Mouse (Mus musculus) kidney, postnatal 0 days (tissue): ENCODE results near the gene Slc8a2. TPM values are rescaled to one million over a fixed set of nuclear protein-coding genes. Genes with fewer than 3 reads are reported as not detected.

Experiments
- ATAC-seq: fragments of 200-750 bp; cut with Nextera tagmentation; replicated peaks from 2 replicates; pipeline ENCODE4 v1.8.0; 2017; ENCODE audit warnings: low read depth, moderate number of reproducible peaks, moderate TSS enrichment, moderate library complexity; ENCODE audit not compliant: low FRiP score
- DNase-seq: peaks from one replicate; pipeline ENCODE4 v3.0.0-alpha.2; 2016; ENCODE audit warnings: low spot score
- H3K27ac ChIP-seq: fragments of 300-500 bp; sonication (generic); 2 replicates; pipeline ENCODE4 v1.5.1; 2014; ENCODE audit warnings: mild to moderate bottlenecking
- H3K27me3 ChIP-seq: fragments of 300-500 bp; sonication (generic); 2 replicates; pipeline ENCODE4 v1.6.1; 2014; ENCODE audit warnings: low read length, mixed read lengths; ENCODE audit not compliant: insufficient read depth
- H3K36me3 ChIP-seq: fragments of 300-500 bp; sonication (generic); 2 replicates; pipeline ENCODE4 v1.6.1; 2014; ENCODE audit warnings: low read length, mixed read lengths; ENCODE audit not compliant: insufficient read depth
- H3K4me1 ChIP-seq: fragments of 300-500 bp; sonication (generic); replicated peaks from 2 replicates; pipeline ENCODE4 v1.6.1; 2014; ENCODE audit warnings: antibody characterized with exemption, low read length, mixed read lengths; ENCODE audit not compliant: insufficient read depth
- H3K4me2 ChIP-seq: fragments of 300-500 bp; sonication (generic); 2 replicates; pipeline ENCODE4 v1.6.1; 2014; ENCODE audit warnings: mild to moderate bottlenecking, low read length, moderate library complexity, mixed read lengths
- H3K4me3 ChIP-seq: fragments of 300-500 bp; sonication (generic); replicated peaks from 2 replicates; pipeline ENCODE4 v1.5.1; 2014; ENCODE audit warnings: low read depth, low read length
- H3K9ac ChIP-seq: fragments of 300-500 bp; sonication (generic); 2 replicates; pipeline ENCODE4 v1.6.1; 2014; ENCODE audit warnings: low read depth, low read length
- H3K9me3 ChIP-seq: fragments of 300-500 bp; sonication (generic); replicated peaks from 2 replicates; pipeline ENCODE4 v1.6.1; 2016; ENCODE audit warnings: low read length, inconsistent platforms, mixed read lengths
- CTCF ChIP-seq: IDR thresholded peaks from 2 replicates; pipeline ENCODE4 v1.5.1; 2016; ENCODE audit warnings: antibody characterized with exemption, low read depth, mild to moderate bottlenecking, moderate library complexity
- WGBS: fragments of 180-500 bp; shearing (Covaris S2); extraction: QIAGEN DNeasy Blood & Tissue Kit; methylation state at CpG from one replicate; pipeline ENCODE4 v1.1.7; 2014; 5-methylcytosine and 5-hydroxymethylcytosine counted together
- polyA plus RNA-seq: library from polyadenylated mRNA; unstranded; fragments of >200 nt; fragmentation: Nextera tagmentation; extraction: Ambion mirVana; gene quantifications from 2 replicates; pipeline ENCODE4 v1.2.1, GENCODE M21; 2015

Slc8a2 gene
- polyA plus RNA-seq, 1 experiment from 2014 or later = 0.07 TPM

DNA sequence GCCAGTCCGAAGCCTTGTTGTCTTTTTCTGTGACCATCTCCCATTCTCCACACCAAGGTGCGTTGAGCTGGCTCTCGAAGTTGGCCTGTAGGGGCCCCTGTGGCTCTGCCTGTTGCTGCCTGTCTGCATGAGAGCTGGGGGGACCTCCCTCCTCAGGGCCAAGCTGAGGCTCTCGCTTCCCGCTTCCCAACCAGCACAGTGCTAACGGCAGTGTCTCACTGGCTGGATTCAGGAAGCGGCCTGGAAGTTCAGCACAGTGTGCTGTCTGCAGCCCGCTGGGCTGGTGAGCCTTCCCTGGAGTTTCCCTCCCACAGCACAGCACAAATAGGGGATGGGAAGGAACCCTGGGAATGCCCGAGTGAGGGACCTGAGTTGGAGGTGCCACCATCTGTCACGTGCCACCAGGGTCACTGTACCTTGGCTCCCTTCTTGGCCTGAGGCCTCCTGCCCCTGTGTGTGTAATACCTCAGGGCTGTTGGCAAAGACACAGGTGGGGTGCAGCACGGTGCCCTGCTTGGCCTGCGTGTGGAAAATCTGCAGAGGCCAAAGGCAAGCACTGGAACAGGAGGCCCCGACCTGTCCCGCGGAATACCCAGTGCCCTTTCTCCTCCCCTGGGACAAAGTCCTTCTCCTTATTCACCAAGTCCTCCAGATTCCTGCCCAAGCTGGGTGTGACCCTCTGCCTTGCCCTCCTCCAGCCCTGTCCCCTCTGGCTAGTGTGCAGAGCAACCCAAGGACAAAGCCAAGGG, 73.3 kb downstream of the Slc8a2 start:
- 0 out of 2 replicates have a peak, but pooled peaks have one; percentile 20 for TF ChIP-seq CTCF
- Histone ChIP-seq H3K9me3 (no peaks in the 10 kb centered on the region), H3K27ac (peak overlapping the region; percentile 19; the same call in 1 of the 2 replicates), H3K4me1 (no peaks in the 10 kb centered on the region), H3K36me3 (0 out of 2 replicates have a peak, but pooled peaks cover 36% of the 10 kb centered on the region), H3K27me3 (no peaks in the 10 kb centered on the region), H3K4me3 (no peak overlapping the region), H3K4me2 (no peak overlapping the region), H3K9ac (no peak overlapping the region)
- WGBS = 64% methylated on average over 15 of the region's 15 CpGs
- ATAC-seq (peak; percentile 38), DNase-seq (peak; percentile 18)

DNA sequence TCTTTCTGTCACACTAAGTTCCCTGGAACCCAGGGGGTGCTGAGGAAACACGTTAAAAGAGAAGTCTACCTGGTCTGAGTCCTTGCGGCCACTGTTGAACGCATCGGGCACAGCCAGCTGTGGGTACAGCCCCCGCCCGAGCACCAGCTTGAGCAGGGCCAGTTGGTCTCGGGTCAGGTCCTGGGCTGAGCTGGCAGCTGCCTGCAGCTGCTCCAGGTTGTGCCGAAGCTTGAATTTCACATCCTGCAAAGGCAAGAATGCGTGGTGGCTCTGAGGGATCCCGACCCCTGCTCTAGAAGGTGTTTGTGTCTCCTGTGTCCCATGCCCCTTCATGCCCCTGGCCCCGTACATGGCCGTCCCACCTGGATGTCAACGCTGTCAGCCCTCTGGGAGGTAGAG, 73.9 kb downstream of the Slc8a2 start:
- ATAC-seq (peak; percentile 46), DNase-seq (peak; percentile 63)
- TF ChIP-seq CTCF = no peak
- peak overlapping the region; percentile 19; the same call in 1 of the 2 replicates for H3K27ac ChIP-seq
- 52% methylated on average over 13 of the region's 13 CpGs for WGBS
- 0 out of 2 replicates have a peak overlapping the region, but pooled peaks have one; percentile 27 for H3K9ac ChIP-seq
- no peaks in the 10 kb centered on the region for H3K9me3 ChIP-seq
- H3K4me2 ChIP-seq = no peak overlapping the region
- H3K36me3 ChIP-seq = 0 out of 2 replicates have a peak, but pooled peaks cover 30% of the 10 kb centered on the region
- H3K4me1 ChIP-seq = no peaks in the 10 kb centered on the region
- no peak overlapping the region for H3K4me3 ChIP-seq
- no peaks in the 10 kb centered on the region for H3K27me3 ChIP-seq

DNA sequence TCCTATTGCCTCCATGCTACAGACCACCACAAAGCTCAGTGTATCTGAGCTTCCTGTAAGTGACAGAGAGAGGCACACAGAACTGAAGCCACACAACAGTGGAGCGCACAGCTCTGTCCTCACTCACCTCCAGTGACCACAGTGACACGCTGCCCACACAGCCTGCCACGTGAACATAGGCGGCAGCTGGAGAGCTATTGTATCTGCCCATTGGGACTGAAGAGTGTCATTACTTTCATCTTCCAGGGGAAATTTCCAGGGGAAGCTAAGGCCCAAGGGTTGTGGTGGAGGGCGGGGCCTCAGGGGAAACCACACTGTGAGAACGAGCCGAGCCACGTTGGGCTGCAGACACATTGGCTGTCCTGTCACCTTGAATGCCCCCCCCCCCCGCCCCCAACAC, 75.2 kb downstream of the Slc8a2 start:
- Histone ChIP-seq H3K36me3 (peaks cover 24% of the 10 kb centered on the region; the same call in 1 of the 2 replicates), H3K4me3 (no peak overlapping the region), H3K4me1 (no peaks in the 10 kb centered on the region), H3K27ac (no peak overlapping the region), H3K9me3 (no peaks in the 10 kb centered on the region), H3K9ac (no peak overlapping the region), H3K4me2 (no peak overlapping the region), H3K27me3 (no peaks in the 10 kb centered on the region)
- WGBS = 66% methylated on average over 9 of the region's 9 CpGs
- no peak for TF ChIP-seq CTCF
- ATAC-seq = no peak
- DNase-seq = no peak

DNA sequence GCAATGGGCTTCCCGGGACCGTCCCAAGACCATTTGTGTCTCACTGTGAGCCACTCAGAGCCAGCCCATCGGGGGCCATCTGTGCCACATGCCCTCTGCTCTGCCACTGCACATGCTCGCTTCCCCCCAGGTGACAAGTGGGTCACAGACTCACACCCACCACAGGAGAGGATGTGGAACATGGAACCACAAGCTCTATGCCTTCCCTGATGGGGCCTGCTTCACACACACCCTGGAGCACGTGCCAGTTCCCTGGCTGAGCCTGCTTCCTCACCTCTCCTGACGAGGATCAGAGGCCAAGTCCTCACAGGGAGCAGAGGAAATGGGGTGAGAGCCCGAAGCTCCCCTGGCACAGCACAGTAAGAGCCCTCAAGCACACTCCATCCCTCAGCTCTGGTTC, 77.5 kb downstream of the Slc8a2 start:
- Histone ChIP-seq H3K4me1 (no peaks in the 10 kb centered on the region), H3K4me3 (no peak overlapping the region), H3K27me3 (no peaks in the 10 kb centered on the region), H3K27ac (no peak overlapping the region), H3K9me3 (no peaks in the 10 kb centered on the region), H3K9ac (no peak overlapping the region), H3K36me3 (peaks cover 16% of the 10 kb centered on the region; the same call in 1 of the 2 replicates), H3K4me2 (no peak overlapping the region)
- DNase-seq (no peak), ATAC-seq (no peak)
- WGBS = 78% methylated on average over 7 of the region's 7 CpGs
- no peak for TF ChIP-seq CTCF

DNA sequence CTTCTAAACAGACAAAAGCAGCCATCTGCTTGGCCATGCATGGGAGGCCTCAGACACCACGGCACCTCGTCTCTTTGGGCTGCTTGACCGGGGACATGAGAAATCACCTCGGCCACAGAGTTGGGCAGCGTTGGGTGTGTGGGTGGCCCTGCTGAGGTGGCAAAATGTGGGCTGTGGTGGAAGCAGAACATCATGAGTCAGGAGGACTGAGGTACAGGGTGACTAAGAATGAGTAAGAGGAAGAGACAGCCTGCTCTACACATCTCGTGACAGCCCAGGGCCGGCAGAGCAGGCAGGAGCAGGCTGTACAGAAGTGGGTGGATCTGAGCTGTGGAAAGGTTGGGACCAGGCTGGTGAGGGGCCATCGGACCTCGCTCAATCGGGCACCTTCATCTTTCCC, 77.9 kb downstream of the Slc8a2 start:
- Histone ChIP-seq H3K27ac (no peak overlapping the region), H3K36me3 (peaks cover 16% of the 10 kb centered on the region; the same call in 1 of the 2 replicates), H3K4me2 (no peak overlapping the region), H3K27me3 (no peaks in the 10 kb centered on the region), H3K9me3 (no peaks in the 10 kb centered on the region), H3K4me1 (no peaks in the 10 kb centered on the region), H3K9ac (no peak overlapping the region), H3K4me3 (no peak overlapping the region)
- no peak for TF ChIP-seq CTCF
- peak; percentile 17 for DNase-seq
- no peak for ATAC-seq
- 67% methylated on average over 10 of the region's 10 CpGs for WGBS

DNA sequence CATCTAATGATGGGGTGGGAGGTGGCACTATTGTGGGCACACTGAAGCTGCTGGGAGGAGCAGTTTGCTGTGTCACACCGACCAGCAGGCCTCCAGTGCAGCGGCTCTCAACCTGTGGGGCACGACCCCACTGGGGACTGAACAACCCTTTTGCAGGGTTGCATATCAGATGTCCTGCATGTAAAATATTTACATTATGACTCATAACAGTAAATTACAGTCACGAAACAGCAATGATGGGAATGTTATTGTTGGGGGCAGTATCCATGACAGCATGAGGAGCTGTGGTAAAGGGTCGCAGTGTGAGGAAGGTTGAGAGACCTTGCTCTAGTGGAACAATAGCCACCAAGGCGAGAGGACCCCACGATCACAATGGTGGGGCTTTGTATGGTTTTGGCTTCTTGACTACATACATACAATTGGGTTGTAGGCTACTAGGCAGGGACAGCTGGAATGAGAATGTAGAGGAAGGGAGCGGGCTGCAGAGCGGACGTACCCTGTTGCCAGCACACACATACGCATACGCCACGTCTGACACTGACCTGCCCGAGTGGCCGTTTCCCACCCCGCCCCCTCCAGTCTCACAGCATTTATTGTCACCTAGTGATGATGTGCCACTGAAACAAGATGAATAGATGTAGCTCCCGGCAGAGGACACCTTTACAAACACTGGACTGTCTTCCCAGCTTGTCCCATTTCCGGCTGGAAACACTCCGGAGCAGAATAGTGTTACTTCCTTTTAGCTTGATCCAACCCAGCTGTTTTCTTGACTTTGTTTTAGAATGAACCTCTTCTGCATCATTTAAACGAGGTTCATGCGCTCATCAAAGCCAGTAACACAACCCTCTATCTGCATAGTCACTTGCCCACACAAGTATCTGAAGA, 79.4 kb downstream of the Slc8a2 start:
- peaks cover 20% of the 10 kb centered on the region for H3K36me3 ChIP-seq
- DNase-seq (peak; percentile 70), ATAC-seq (no peak)
- no peaks in the 10 kb centered on the region for H3K9me3 ChIP-seq
- 57% methylated on average over 21 of the region's 21 CpGs for WGBS
- no peak overlapping the region for H3K4me2 ChIP-seq
- H3K27me3 ChIP-seq = no peaks in the 10 kb centered on the region
- H3K9ac ChIP-seq = no peak overlapping the region
- H3K4me3 ChIP-seq = no peak overlapping the region
- no peak for TF ChIP-seq CTCF
- H3K4me1 ChIP-seq = no peaks in the 10 kb centered on the region
- H3K27ac ChIP-seq = no peak overlapping the region

Other genes starting within 250 kb of the Slc8a2 start
- gene Crx, start 249.9 kb upstream of the Slc8a2 start, polyA plus RNA-seq = not detected in 2 replicates
- gene Crxos, start 247.2 kb upstream of the Slc8a2 start, polyA plus RNA-seq = not detected in 2 replicates
- gene Selenow, start 207.4 kb upstream of the Slc8a2 start, polyA plus RNA-seq = 751 and 763 TPM in 2 replicates
- gene Nop53, start 183.8 kb upstream of the Slc8a2 start, polyA plus RNA-seq = 213 and 221 TPM in 2 replicates
- 24.6 and 26.6 TPM in 2 replicates for gene Ehd2, start 162.3 kb upstream of the Slc8a2 start, polyA plus RNA-seq
- 3.2 and 3.3 TPM in 2 replicates for gene Bicra, start 81.9 kb upstream of the Slc8a2 start, polyA plus RNA-seq
- gene Zfp541, start 68.0 kb upstream of the Slc8a2 start, polyA plus RNA-seq = 0.05 TPM in 2 replicates
- 178 and 193 TPM in 2 replicates for gene Napa, start 31.4 kb upstream of the Slc8a2 start, polyA plus RNA-seq
- 21.0 and 24.8 TPM in 2 replicates for gene Kptn, start 9.9 kb upstream of the Slc8a2 start, polyA plus RNA-seq
- 12.9 and 16.7 TPM in 2 replicates for gene Meis3, start 45.3 kb downstream of the Slc8a2 start, polyA plus RNA-seq
- 11.6 and 12.1 TPM in 2 replicates for gene Dhx34, start 92.2 kb downstream of the Slc8a2 start, polyA plus RNA-seq
- gene C5ar2, start 114.3 kb downstream of the Slc8a2 start, polyA plus RNA-seq = 0.08 and 0.11 TPM in 2 replicates
- 3.1 and 3.4 TPM in 2 replicates for gene C5ar1, start 129.7 kb downstream of the Slc8a2 start, polyA plus RNA-seq
- gene Inafm1, start 143.8 kb downstream of the Slc8a2 start, polyA plus RNA-seq = 28.2 and 32.0 TPM in 2 replicates
- 14.2 and 17.1 TPM in 2 replicates for gene Ccdc9, start 157.0 kb downstream of the Slc8a2 start, polyA plus RNA-seq
- 12.4 and 13.1 TPM in 2 replicates for gene Bbc3, start 178.6 kb downstream of the Slc8a2 start, polyA plus RNA-seq